Mouse (Mus musculus): ENCODE data around the gene Phlda3.
A peak's percentile ranks its signal among the peaks of the same experiment; 100 is the strongest.

The Phlda3 gene

DNA sequence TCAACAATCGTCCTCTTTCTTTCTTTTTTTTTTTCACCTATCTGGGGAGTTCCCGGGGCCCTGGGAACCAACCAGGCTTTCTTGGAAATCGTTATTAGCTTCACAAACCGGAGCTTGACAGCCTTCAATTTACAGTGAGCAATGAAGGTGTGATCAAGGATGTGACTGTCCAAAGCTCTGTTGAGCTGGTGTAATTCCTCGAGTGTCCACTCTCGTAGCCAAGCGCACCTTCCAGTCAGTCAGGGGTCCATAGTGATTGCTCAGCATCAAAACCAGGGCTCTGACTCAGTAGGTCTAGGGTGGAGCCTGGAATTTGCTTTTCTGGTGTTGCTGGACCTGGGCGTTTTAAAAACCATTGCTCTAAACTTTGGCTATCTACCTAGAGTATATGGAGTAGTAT, 5.7 kb upstream of the Phlda3 start:
- no peak for DNase-seq

GRCm38 (mm10) chr1:135761728-135762127, 4.2 kb upstream of the Phlda3 start:
- no peak for DNase-seq

- DNase-seq, result peak in 1 of 2 experiments; percentile 45
Measured at GRCm38 (mm10) chr1:135763503-135764205, 2.3 kb upstream of the Phlda3 start.

DNA sequence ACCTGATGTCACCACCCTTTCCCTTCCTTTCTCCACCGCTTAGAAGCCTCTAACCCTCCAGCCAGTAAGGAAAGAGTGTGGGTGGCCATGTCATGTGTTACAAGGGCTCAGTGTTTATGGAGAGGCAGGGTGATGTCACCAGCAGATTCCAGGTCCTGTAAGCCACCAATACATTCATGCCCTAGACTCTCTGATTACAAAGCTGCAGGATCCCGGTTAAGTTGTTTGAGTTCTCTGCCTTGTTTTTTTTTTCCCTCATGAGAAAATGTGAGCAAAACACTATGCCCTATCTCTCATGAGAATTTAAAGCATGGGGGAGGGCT, 1.8 kb upstream of the Phlda3 start:
- no peak for DNase-seq

DNA sequence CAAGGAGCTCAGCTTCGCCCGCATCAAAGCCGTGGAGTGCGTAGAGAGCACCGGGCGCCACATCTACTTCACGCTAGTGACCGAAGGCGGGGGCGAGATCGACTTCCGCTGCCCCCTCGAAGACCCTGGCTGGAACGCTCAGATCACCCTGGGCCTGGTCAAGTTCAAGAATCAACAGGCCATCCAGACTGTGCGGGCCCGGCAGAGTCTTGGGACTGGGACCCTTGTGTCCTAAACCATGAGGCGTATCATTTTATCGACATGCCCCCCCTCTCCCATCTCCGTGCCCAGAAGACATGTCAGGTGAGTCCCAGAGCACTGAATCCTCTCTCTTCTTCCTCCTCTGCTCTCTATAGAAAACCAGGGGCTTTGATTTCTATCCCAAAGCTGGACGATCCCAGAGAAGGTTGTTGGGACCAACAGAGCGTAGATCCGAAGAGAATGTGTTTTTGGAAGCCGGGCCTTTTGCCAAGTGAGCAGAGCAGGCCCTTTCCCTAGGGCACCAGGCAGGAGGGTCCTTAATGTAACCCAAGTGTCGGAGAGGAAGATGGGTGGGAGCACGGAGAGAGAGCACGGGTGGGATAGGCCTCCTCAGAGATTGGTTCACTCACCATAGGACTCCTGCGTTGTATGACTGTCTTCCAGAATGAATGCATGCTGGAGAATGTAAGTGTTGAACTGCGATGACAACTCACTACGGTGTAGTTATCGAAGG, 830 bp downstream of the Phlda3 start:
- peak in 1 of 2 experiments; percentile 18 for DNase-seq

DNA sequence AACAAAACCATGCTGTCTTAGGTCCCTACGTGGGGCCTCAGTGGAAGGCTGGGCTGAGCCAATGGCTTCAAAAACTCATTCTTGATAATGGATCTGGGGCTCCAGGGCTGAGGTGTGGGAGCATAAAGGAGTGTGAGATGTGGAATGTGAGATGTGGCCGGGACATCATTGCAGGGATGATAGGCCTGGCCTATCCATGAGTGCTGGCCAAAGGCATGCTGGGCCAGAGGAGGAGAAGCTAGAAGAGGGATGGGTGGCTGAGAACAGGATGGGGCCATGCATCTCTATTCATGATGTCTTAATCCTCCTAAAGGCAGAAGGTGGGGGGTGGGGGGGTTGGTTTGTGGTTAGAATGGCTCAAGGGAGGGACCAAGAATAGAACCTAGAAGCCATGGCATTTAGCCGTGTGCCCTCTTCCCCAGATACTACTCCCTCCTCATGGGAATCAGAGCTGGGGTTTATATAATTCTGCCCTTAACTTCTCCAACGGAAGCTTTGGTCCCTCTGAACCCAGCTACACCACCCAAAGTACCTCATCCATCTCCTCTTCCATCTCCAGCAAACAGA, 1.5 kb downstream of the Phlda3 start:
- no peak for DNase-seq

- no peak for DNase-seq
Measured at GRCm38 (mm10) chr1:135768400-135768799, 2.5 kb downstream of the Phlda3 start.

DNA sequence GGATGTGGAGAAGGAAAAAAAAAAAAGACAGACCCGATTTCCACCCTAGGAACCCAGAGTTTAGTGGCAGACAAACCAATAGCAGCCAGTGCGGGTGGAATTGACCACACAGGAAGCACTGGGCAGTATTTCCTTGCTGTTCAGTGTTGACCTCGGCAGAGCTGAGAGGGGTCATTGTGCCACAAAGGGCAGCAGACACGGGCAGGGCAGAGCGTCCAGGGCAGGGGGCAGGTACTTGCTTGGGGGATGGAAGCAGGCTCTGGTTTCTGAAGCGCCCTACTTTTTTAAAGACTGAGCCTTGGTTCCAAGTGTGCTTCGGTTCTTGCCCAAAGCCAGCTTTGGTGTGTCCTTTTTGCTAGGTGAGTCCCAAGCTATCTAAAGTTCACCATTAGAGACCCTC, 4.3 kb downstream of the Phlda3 start:
- no peak for DNase-seq

GRCm38 (mm10) chr1:135770896-135771572, 5.1 kb downstream of the Phlda3 start:
- peak; percentile 73 to 79 for DNase-seq

DNA sequence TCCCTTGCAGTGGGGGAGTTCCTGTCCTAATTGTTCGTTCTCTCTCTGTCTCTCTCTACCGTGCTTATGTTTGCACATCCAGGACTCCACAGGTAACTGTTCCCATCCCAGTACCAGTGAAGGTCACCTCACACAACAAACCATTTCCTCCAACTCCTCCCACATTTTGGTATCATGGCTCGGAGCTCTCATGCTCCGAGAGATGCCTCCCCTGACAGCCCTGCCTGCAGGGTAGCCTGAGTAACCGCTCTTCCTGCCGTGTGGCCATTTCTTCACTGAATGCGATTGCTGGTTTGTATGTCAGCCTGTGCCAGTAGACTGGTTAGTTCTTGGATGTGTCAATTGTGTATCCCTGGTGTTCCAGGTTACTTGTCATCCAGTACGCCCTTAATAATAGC, 5.7 kb downstream of the Phlda3 start:
- DNase-seq, result no peak

- DNase-seq, result no peak
Measured at GRCm38 (mm10) chr1:135776596-135776995, 10.7 kb downstream of the Phlda3 start.

GRCm38 (mm10) chr1:135777046-135777445, 11.1 kb downstream of the Phlda3 start:
- no peak for DNase-seq

DNA sequence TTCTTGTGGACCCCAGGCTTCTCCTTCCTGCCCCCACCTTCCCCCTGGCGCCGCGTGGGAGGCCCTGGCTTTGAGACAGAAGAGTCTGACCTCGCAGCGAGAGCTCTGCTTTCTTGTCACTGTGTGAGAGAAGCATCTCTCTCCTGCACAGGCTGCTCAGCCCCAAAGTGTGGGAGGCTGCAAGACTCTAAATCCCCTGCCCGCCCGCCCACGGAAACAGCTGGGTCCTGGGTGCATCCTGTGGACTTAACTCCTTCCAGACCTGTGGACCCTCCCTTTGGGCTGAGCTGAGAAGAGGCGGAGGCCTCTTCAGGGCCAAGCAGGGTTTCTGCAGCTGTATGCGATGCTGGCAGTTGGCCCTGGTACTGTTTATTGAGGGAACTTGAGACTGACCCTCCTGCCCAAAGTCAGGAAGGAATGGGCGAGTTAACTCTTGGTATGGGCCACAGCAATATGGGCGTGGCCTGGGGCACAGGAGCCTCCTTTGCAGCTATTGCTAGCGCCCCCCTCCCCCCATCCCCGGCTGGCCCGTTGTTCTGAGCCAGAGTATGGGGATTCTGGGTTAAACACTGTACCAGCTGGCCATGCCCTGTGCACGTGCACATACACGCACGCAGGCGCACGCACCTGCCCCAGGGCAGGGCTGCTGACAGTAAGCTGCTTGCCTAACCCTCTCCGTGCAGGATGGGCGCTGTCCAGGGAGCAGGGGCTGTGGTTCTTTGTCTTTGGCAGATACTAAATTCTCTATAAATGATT, 13.0 kb downstream of the Phlda3 start, which contains the start of gene Tnni1:
Gene Tnni1 (plus strand): TSS at position 655 of the 756 bp plus-strand sequence.
- peak; percentile 43 to 61 for DNase-seq

DNA sequence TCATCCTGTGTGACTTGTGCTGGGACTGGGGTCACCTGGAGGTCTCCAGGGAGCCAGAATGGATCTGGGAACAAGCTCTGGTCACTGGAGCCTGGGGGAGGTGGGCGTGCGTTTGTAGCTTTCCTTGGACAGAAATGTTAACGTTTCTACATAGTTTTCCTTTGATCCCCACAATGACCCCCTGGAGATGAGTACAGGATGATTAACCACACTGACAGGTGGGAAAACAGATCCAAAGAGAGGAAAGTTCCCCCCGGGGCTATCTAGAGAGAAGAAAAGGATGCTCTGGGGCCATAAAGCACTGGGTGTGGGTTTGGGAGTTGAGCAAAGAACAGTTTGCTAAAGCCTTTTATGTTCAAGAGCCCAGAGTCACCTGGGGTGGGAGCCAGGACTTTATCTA, 14.7 kb downstream of the Phlda3 start:
- DNase-seq, result no peak

DNA sequence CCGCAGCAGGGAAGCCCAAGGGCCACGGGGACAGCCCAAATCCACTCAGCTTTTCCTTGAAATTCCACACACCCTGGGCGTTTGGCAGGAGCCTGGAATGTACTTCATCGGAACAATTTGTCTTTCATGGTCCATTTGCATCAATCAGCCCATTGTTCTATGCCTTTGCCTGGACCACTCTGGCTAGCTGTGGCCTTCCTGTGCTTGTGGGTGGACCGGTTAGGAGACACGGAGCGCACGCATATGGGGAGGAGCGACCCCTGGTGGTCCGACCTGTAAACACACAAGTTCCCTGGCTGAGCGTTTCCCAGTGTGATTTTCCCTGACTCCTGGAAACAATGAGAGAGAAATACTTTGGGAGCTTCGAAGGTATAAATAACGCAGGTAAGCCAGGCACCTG, 15.3 kb downstream of the Phlda3 start:
- DNase-seq, result peak; percentile 68 to 76

- DNase-seq, result peak in 1 of 2 experiments; percentile 23
Measured at GRCm38 (mm10) chr1:135782816-135783215, 16.9 kb downstream of the Phlda3 start.

GRCm38 (mm10) chr1:135787799-135788198, 21.9 kb downstream of the Phlda3 start:
- DNase-seq, result peak; percentile 71 to 82

- DNase-seq, result peak; percentile 38 to 56
Measured at GRCm38 (mm10) chr1:135788708-135789107, 22.8 kb downstream of the Phlda3 start.

GRCm38 (mm10) chr1:135789815-135790214, 23.9 kb downstream of the Phlda3 start:
- DNase-seq, result peak; percentile 60 to 69

- no peak for DNase-seq
Measured at GRCm38 (mm10) chr1:135792143-135792939, 26.4 kb downstream of the Phlda3 start.

GRCm38 (mm10) chr1:135793370-135794215, 27.7 kb downstream of the Phlda3 start:
- DNase-seq, result peak; percentile 49 to 57

Measured in lung, adult 18-20 months (tissue).